Mouse (Mus musculus) erythroblast, embryonic 14.5 days (primary cell): ENCODE results near the gene Nfe2l3.

Experiments
- GATA1 ChIP-seq: IDR thresholded peaks from 2 replicates; pipeline ENCODE4 v1.6.1; 2012; ENCODE audit warnings: low read length, inconsistent platforms, mixed read lengths
- TAL1 ChIP-seq: IDR thresholded peaks from 3 replicates; pipeline ENCODE4 v1.6.1; 2012; ENCODE audit warnings: low read length, inconsistent platforms, mixed read lengths

DNA sequence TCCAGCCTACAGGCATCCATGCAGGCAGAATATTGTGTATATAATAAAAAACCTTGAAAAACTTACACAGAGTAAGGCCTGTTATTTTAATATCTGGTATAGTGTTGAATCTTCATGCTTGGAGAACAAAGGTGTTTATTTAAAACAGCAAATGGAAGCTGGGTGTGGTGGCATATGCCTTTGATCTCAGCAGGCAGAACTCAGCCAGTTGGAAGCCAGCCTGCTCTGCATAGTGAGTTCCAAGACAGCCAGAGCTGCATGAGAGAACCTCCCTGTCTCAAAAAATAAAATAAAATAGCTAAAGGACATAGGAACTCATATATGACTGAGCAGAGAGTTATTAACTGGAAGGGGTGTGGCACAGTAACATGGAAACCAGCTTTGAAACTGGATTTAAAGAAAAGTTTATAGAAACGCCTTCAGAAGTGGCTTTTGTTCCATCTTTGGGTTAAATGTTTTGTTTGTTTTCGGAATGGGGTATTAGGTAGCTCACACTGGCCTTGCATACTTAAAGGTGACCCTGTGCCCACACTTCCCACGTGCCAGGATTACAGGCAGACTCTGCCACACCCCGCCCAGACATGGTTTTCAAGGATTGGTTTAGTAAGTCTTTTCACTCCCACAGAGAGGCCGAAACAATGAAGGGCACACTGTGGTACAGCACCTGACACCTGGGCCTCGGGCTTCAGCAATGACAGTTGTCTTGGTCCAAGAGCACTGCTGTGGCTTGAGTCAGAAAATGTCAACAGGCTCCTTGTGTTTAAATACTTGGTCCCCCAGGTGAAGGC is 38.9 kb upstream of the Nfe2l3 start:
- no peak for TF ChIP-seq GATA1
- no peak for TF ChIP-seq TAL1
